Mouse (Mus musculus) myocyte (in vitro differentiated cells): ENCODE results near the gene Hspbp1.

Experiments used
- MAX ChIP-seq: IDR thresholded peaks from one replicate; pipeline ENCODE4 v1.6.1; 2011; ENCODE audit warnings: low read depth, mild to moderate bottlenecking, control low read depth
- POLR2A ChIP-seq: IDR thresholded peaks from one replicate; pipeline ENCODE4 v1.6.1; 2011; ENCODE audit warnings: low read depth, mild to moderate bottlenecking, control low read depth, moderate library complexity; ENCODE audit not compliant: insufficient read length
- POLR2AphosphoS2 ChIP-seq: IDR thresholded peaks from one replicate; pipeline ENCODE4 v1.6.1; 2011; ENCODE audit warnings: low read depth, control low read depth; ENCODE audit not compliant: insufficient read length
- TCF12 ChIP-seq: IDR thresholded peaks from one replicate; pipeline ENCODE4 v1.6.1; 2011; ENCODE audit warnings: mild to moderate bottlenecking, control low read depth; ENCODE audit not compliant: poor library complexity, insufficient read depth, severe bottlenecking
- TCF3 ChIP-seq: IDR thresholded peaks from one replicate; pipeline ENCODE4 v1.6.1; 2011; ENCODE audit warnings: low read depth, control low read depth; ENCODE audit not compliant: insufficient read length

DNA sequence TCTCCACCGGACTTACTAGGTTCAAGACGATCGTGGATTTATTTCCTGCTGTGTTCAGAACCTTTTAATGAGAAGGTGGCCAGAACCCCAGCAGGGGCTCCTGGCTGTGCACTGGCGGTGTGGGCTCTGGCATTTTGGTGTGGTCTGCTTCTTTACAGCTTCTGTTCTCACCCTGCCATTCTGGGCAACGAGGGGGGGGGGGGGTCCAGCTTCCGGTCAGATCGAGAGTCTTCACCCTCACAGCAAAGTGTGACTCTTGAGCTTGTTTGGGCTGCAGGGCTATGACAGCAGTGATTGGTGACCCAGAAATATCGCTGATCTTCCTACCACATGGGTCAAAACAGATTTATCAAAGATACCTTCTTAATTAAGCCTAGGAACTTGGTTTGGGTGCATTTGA lies 72.5 kb downstream of the Hspbp1 start:
- TF ChIP-seq MAX (no peak), TCF3 (no peak), POLR2AphosphoS2 (no peak), TCF12 (no peak), POLR2A (no peak)
